In genomic region chr3:127823886-127824863, GRCm38 (mm10) we compare ENCODE assay signal across 12 mouse cellular contexts. TPM values are rescaled to one million over a fixed set of nuclear protein-coding genes. Genes with fewer than 3 reads are reported as not detected.
A peak's percentile ranks its signal among the peaks of the same experiment; 100 is the strongest.
DNase-seq lines count a peak whose midpoint lies in the region; ATAC-seq and TF ChIP-seq lines count a peak whose summit lies in the region.
"Had no signal": no experiment of that assay in that cellular context is flagged by ENCODE, and none has a peak within 500 bp of the region (broad histone marks: within the 10 kb centered on the region; RNA-seq: fewer than 3 reads in every experiment).

No protein-coding gene starts in this region.

- no peak overlapping the region for H3K4me3 ChIP-seq in intestine, postnatal 0 days (ENCODE audit: low read depth, low read length)
- no peak overlapping the region for H3K4me3 ChIP-seq in intestine, embryonic 15.5 days (replicated peaks)
- no peak overlapping the region for H3K4me3 ChIP-seq in liver, embryonic 14.5 days (ENCODE audit: insufficient read depth in 1 of 2, low read depth in 2 of 2, low read length in 2 of 2)
- H3K4me3 ChIP-seq in hindbrain, embryonic 10.5 days = no peak overlapping the region
- H3K4me3 ChIP-seq: forebrain, embryonic 13.5 days; neural tube, embryonic 13.5 days had no signal

- DNase-seq in CD8-positive naive resting alpha-beta T cell, adult 2 months (ENCODE audit: low read depth in 2 of 2, low spot score in 2 of 2) = peak; percentile 41 to 45
- DNase-seq in liver, embryonic 14.5 days (ENCODE audit: low read depth in 3 of 3, low spot score in 3 of 3) = no peak
- peak; percentile 75 for DNase-seq in splenic B cell, adult 2 months (ENCODE audit: low read depth, low spot score)
- DNase-seq in urinary bladder, postnatal 25 days (ENCODE audit: low spot score) = no peak
- no peak for DNase-seq in hindbrain, embryonic 10.5 days (ENCODE audit: low spot score)
- no peak for DNase-seq in right cerebral cortex, adult 2 months (ENCODE audit: low spot score in 2 of 2)
- DNase-seq: heart, adult 18-20 months had no signal

- no peak overlapping the region for H3K9ac ChIP-seq in intestine, postnatal 0 days (ENCODE audit: low read depth, low read length)
- no peak overlapping the region for H3K9ac ChIP-seq in intestine, embryonic 15.5 days
- no peak overlapping the region for H3K9ac ChIP-seq in liver, embryonic 14.5 days (replicated peaks)
- H3K9ac ChIP-seq: forebrain, embryonic 13.5 days; hindbrain, embryonic 14.5 days; neural tube, embryonic 13.5 days had no signal

- ATAC-seq in intestine, postnatal 0 days = no peak
- no peak for ATAC-seq in intestine, embryonic 15.5 days
- 0 out of 2 replicates have a peak, but pooled peaks have one; percentile 14 for ATAC-seq in liver, embryonic 14.5 days (ENCODE audit: insufficient read depth)
- ATAC-seq: forebrain, embryonic 13.5 days had no signal

- H3K27ac ChIP-seq in intestine, postnatal 0 days (ENCODE audit: low read depth, low read length) = peak overlapping the region; percentile 51; the same call in 1 of the 2 replicates
- no peak overlapping the region for H3K27ac ChIP-seq in intestine, embryonic 15.5 days
- no peak overlapping the region for H3K27ac ChIP-seq in liver, embryonic 14.5 days
- H3K27ac ChIP-seq in hindbrain, embryonic 10.5 days = no peak overlapping the region
- H3K27ac ChIP-seq: forebrain, embryonic 13.5 days; hindbrain, embryonic 14.5 days; neural tube, embryonic 13.5 days had no signal

- H3K4me2 ChIP-seq in intestine, postnatal 0 days (replicated peaks; ENCODE audit: low read depth) = no peak overlapping the region
- H3K4me2 ChIP-seq in intestine, embryonic 15.5 days (replicated peaks) = no peak overlapping the region
- no peak overlapping the region for H3K4me2 ChIP-seq in liver, embryonic 14.5 days (ENCODE audit: low read depth)
- H3K4me2 ChIP-seq: forebrain, embryonic 13.5 days; hindbrain, embryonic 14.5 days; neural tube, embryonic 13.5 days had no signal

- 80% methylated on average over 17 of the region's 17 CpGs for WGBS in intestine, postnatal 0 days
- 81% methylated on average over 17 of the region's 17 CpGs for WGBS in intestine, embryonic 15.5 days
- 59% methylated on average over 17 of the region's 17 CpGs for WGBS in liver, embryonic 14.5 days (ENCODE audit: insufficient replicate concordance)
- 85% methylated on average over 17 of the region's 17 CpGs for WGBS in hindbrain, embryonic 10.5 days

- no peaks in the 10 kb centered on the region for H3K9me3 ChIP-seq in intestine, postnatal 0 days (ENCODE audit: control insufficient read depth)
- no peaks in the 10 kb centered on the region for H3K9me3 ChIP-seq in intestine, embryonic 15.5 days
- H3K9me3 ChIP-seq in liver, embryonic 14.5 days (ENCODE audit: control insufficient read depth, low read length) = no peaks in the 10 kb centered on the region
- H3K9me3 ChIP-seq in hindbrain, embryonic 10.5 days = no peaks in the 10 kb centered on the region
- H3K9me3 ChIP-seq: forebrain, embryonic 13.5 days; neural tube, embryonic 13.5 days had no signal

- H3K4me1 ChIP-seq in intestine, postnatal 0 days (replicated peaks; ENCODE audit: control insufficient read depth, insufficient read depth, low read length) = peaks cover 5% of the 10 kb centered on the region; the same call in 1 of the 2 replicates
- peaks cover 11% of the 10 kb centered on the region for H3K4me1 ChIP-seq in intestine, embryonic 15.5 days (replicated peaks)
- peaks cover 0 to 8% of the 10 kb centered on the region in 2 experiments; a peak in 3 of 4 replicates for H3K4me1 ChIP-seq in liver, embryonic 14.5 days (replicated peaks; ENCODE audit: control insufficient read depth in 2 of 2, insufficient read depth in 2 of 2, low read length in 1 of 2)
- H3K4me1 ChIP-seq in hindbrain, embryonic 10.5 days (replicated peaks) = peaks cover 11% of the 10 kb centered on the region

- no peak for TF ChIP-seq CTCF in intestine, postnatal 0 days (IDR thresholded peaks at IDR 0.05; ENCODE audit: low read depth)
- no peak for TF ChIP-seq CTCF in liver, embryonic 14.5 days (IDR thresholded peaks at IDR 0.05; ENCODE audit: low read depth)

- TF ChIP-seq EP300 in liver, embryonic 14.5 days (IDR thresholded peaks at IDR 0.05; ENCODE audit: low read depth) = no peak

- peaks cover 17% of the 10 kb centered on the region for H3K36me3 ChIP-seq in intestine, postnatal 0 days (ENCODE audit: control insufficient read depth, insufficient read depth)
- peaks cover 11% of the 10 kb centered on the region; the same call in 1 of the 2 replicates for H3K36me3 ChIP-seq in intestine, embryonic 15.5 days
- H3K36me3 ChIP-seq in liver, embryonic 14.5 days (replicated peaks; ENCODE audit: control insufficient read depth, insufficient read depth, low read depth) = peaks cover 5% of the 10 kb centered on the region; the same call in 1 of the 2 replicates
- peaks cover 7% of the 10 kb centered on the region for H3K36me3 ChIP-seq in splenic B cell, adult 2 months (ENCODE audit: control insufficient read depth, insufficient read depth, low read length, poor library complexity, severe bottlenecking)
- H3K36me3 ChIP-seq in hindbrain, embryonic 10.5 days = peaks cover 27% of the 10 kb centered on the region

- no peaks in the 10 kb centered on the region for H3K27me3 ChIP-seq in intestine, postnatal 0 days (replicated peaks; ENCODE audit: control insufficient read depth, insufficient read depth, low read length)
- H3K27me3 ChIP-seq in intestine, embryonic 15.5 days (replicated peaks) = no peaks in the 10 kb centered on the region
- H3K27me3 ChIP-seq in liver, embryonic 14.5 days (ENCODE audit: control insufficient read depth, insufficient read depth, low read length) = no peaks in the 10 kb centered on the region
- H3K27me3 ChIP-seq in splenic B cell, adult 2 months (ENCODE audit: control insufficient read depth, insufficient read depth, low read length, poor library complexity, severe bottlenecking) = no peaks in the 10 kb centered on the region
- H3K27me3 ChIP-seq in hindbrain, embryonic 10.5 days (ENCODE audit: insufficient read depth, poor library complexity, severe bottlenecking) = no peaks in the 10 kb centered on the region
- H3K27me3 ChIP-seq: forebrain, embryonic 13.5 days; neural tube, embryonic 13.5 days had no signal

RNA-seq across cellular contexts. Expression of gene Ap1ar, which starts 13.1 kb away (rescaled TPM):
- polyA plus RNA-seq in intestine, postnatal 0 days (2015; fragmentation: Nextera tagmentation; extraction: Ambion mirVana) = 99.6 and 108 TPM in 2 replicates
- polyA plus RNA-seq in intestine, embryonic 15.5 days (2015; fragmentation: Nextera tagmentation; extraction: Ambion mirVana) = 97.5 and 105 TPM in 2 replicates
- 15.3 and 23.6 TPM in 2 replicates for polyA plus RNA-seq in liver, embryonic 14.5 days (2012; rRNA removed)
- 12.4 and 15.7 TPM in 2 replicates for polyA plus RNA-seq in liver, embryonic 14.5 days (2014; fragmentation: Nextera tagmentation; extraction: Ambion mirVana)
- 56.0 and 60.8 TPM in 2 replicates for polyA plus RNA-seq in hindbrain, embryonic 10.5 days (2016; fragmentation: Nextera tagmentation; extraction: Ambion mirVana)

RNA-seq across cellular contexts. Expression of gene Tifa, which starts 34.6 kb away (rescaled TPM):
- polyA plus RNA-seq in intestine, postnatal 0 days (2015; fragmentation: Nextera tagmentation; extraction: Ambion mirVana) = 63.0 and 71.8 TPM in 2 replicates
- 24.1 and 24.7 TPM in 2 replicates for polyA plus RNA-seq in intestine, embryonic 15.5 days (2015; fragmentation: Nextera tagmentation; extraction: Ambion mirVana)
- 5.4 and 8.6 TPM in 2 replicates for polyA plus RNA-seq in liver, embryonic 14.5 days (2012; rRNA removed)
- 15.2 and 15.9 TPM in 2 replicates for polyA plus RNA-seq in liver, embryonic 14.5 days (2014; fragmentation: Nextera tagmentation; extraction: Ambion mirVana)
- 2.0 and 2.3 TPM in 2 replicates for polyA plus RNA-seq in hindbrain, embryonic 10.5 days (2016; fragmentation: Nextera tagmentation; extraction: Ambion mirVana)

RNA-seq across cellular contexts. Expression of gene Alpk1, which starts 43.8 kb away (rescaled TPM):
- polyA plus RNA-seq in intestine, postnatal 0 days (2015; fragmentation: Nextera tagmentation; extraction: Ambion mirVana) = 0.85 and 1.6 TPM in 2 replicates
- polyA plus RNA-seq in intestine, embryonic 15.5 days (2015; fragmentation: Nextera tagmentation; extraction: Ambion mirVana) = 2.1 and 2.5 TPM in 2 replicates
- polyA plus RNA-seq in liver, embryonic 14.5 days (2012; rRNA removed) = 0.38 and 0.59 TPM in 2 replicates
- polyA plus RNA-seq in liver, embryonic 14.5 days (2014; fragmentation: Nextera tagmentation; extraction: Ambion mirVana) = 0.19 and 0.37 TPM in 2 replicates
- 1.1 and 1.4 TPM in 2 replicates for polyA plus RNA-seq in hindbrain, embryonic 10.5 days (2016; fragmentation: Nextera tagmentation; extraction: Ambion mirVana)

Comparison
In these comparisons a context has a peak if more than half of its experiments do, and no peak if none do; other contexts are left out.
1. DNase-seq: peak in CD8-positive naive resting alpha-beta T cell, adult 2 months (2 of 2) and splenic B cell, adult 2 months (single experiment); none in liver, embryonic 14.5 days (0 of 3), urinary bladder, postnatal 25 days (single experiment), hindbrain, embryonic 10.5 days (single experiment) and right cerebral cortex, adult 2 months (0 of 2).